Mouse (Mus musculus) midbrain, postnatal 0 days (tissue): ENCODE results near the gene Ms4a5. TPM values are rescaled to one million over a fixed set of nuclear protein-coding genes. Genes with fewer than 3 reads are reported as not detected.

Source experiments
- ATAC-seq: fragments of 200-750 bp; cut with Nextera tagmentation; 2 replicates; pipeline ENCODE4 v1.8.0; 2017; ENCODE audit warnings: moderate number of reproducible peaks, mild to moderate bottlenecking, moderate TSS enrichment, moderate library complexity; ENCODE audit not compliant: low FRiP score
- DNase-seq: peaks from one replicate; pipeline ENCODE4 v3.0.0-alpha.2; 2015; ENCODE audit warnings: low spot score
- H3K27ac ChIP-seq: fragments of 300-500 bp; sonication (generic); 2 replicates; pipeline ENCODE4 v1.5.1; 2014; ENCODE audit warnings: low read depth, mild to moderate bottlenecking, low read length, mixed read lengths
- H3K27me3 ChIP-seq: fragments of 300-500 bp; sonication (generic); 2 replicates; pipeline ENCODE4 v1.6.1; 2014; ENCODE audit warnings: low read length, control low read depth, mixed read lengths; ENCODE audit not compliant: insufficient read depth
- H3K36me3 ChIP-seq: fragments of 300-500 bp; sonication (generic); 2 replicates; pipeline ENCODE4 v1.6.1; 2014; ENCODE audit warnings: low read length, control low read depth, mixed read lengths; ENCODE audit not compliant: insufficient read depth
- H3K4me1 ChIP-seq: fragments of 300-500 bp; sonication (generic); 2 replicates; pipeline ENCODE4 v1.6.1; 2014; ENCODE audit warnings: mild to moderate bottlenecking, control low read depth, antibody characterized with exemption, low read length, mixed read lengths; ENCODE audit not compliant: insufficient read depth
- H3K4me2 ChIP-seq: fragments of 300-500 bp; sonication (generic); 2 replicates; pipeline ENCODE4 v1.6.1; 2014; ENCODE audit warnings: low read depth, mild to moderate bottlenecking, low read length, mixed read lengths; ENCODE audit not compliant: poor library complexity, severe bottlenecking
- H3K4me3 ChIP-seq: fragments of 300-500 bp; sonication (generic); 2 replicates; pipeline ENCODE4 v1.5.1; 2014; ENCODE audit warnings: low read depth, mild to moderate bottlenecking, low read length, moderate library complexity
- H3K9ac ChIP-seq: fragments of 300-500 bp; sonication (generic); replicated peaks from 2 replicates; pipeline ENCODE4 v1.6.1; 2014; ENCODE audit warnings: mild to moderate bottlenecking, low read length, moderate library complexity, mixed read lengths; ENCODE audit not compliant: poor library complexity, severe bottlenecking
- H3K9me3 ChIP-seq: fragments of 300-500 bp; sonication (generic); 2 replicates; pipeline ENCODE4 v1.6.1; 2016; ENCODE audit warnings: low read length, control low read depth
- CTCF ChIP-seq: IDR thresholded peaks from 2 replicates; pipeline ENCODE4 v1.5.1; 2016; ENCODE audit warnings: antibody characterized with exemption, mild to moderate bottlenecking
- whole genome bisulfite sequencing: fragments of 180-500 bp; shearing (Covaris S2); extraction: QIAGEN DNeasy Blood & Tissue Kit; methylation state at CpG from one replicate; pipeline ENCODE4 v1.1.7; 2014; 5-methylcytosine and 5-hydroxymethylcytosine counted together
- polyA plus RNA-seq: library from polyadenylated mRNA; unstranded; fragments of >200 nt; fragmentation: Nextera tagmentation; extraction: Ambion mirVana; gene quantifications from 2 replicates; pipeline ENCODE4 v1.2.1, GENCODE M21; 2015
- total RNA-seq: library from RNA; depleted of rRNA; stranded (reverse); fragments of >200 nt; gene quantifications from 2 replicates; pipeline ENCODE4 v1.2.3, GENCODE M21; 2014; rRNA removed

The Ms4a5 gene
- total and polyA plus RNA-seq, 2 experiments from 2014 or later = not detected

- Histone ChIP-seq H3K9ac (no peak overlapping the region), H3K36me3 (no peaks in the 10 kb centered on the region), H3K4me3 (no peak overlapping the region), H3K9me3 (no peaks in the 10 kb centered on the region), H3K27me3 (no peaks in the 10 kb centered on the region), H3K4me2 (no peak overlapping the region), H3K27ac (no peak overlapping the region), H3K4me1 (no peaks in the 10 kb centered on the region)
- DNase-seq = peak; percentile 50
- WGBS = 47% methylated on average over 5 of the region's 5 CpGs
- no peak for TF ChIP-seq CTCF
- no peak for ATAC-seq
These were observed 41.1 kb downstream of the Ms4a5 start for GRCm38 (mm10) chr19:11242560-11242959.

DNA sequence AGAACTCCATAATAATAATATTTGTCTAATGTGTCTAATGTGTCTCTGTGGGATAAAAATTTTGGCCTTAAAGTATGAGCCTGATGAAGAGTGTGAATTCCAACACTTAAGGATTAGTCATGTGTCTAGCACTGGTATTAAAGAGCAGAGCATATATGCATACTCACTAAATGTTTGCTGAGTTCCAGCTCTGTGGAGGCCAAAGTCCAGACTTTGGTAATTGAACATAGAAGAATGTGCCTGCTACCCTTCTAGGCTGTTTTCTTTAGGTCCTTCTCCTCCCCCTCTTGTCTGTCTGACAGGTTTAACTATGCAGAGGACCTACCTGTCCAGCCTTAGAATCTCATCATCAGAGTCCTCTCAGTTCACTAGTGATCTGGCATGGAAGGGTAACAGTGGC lies 47.9 kb downstream of the Ms4a5 start:
- H3K27ac ChIP-seq = no peak overlapping the region
- ATAC-seq (no peak), DNase-seq (no peak)
- no peak for TF ChIP-seq CTCF
- H3K9me3 ChIP-seq = no peaks in the 10 kb centered on the region
- no peak overlapping the region for H3K4me3 ChIP-seq
- H3K27me3 ChIP-seq = no peaks in the 10 kb centered on the region
- H3K4me1 ChIP-seq = no peaks in the 10 kb centered on the region
- no peaks in the 10 kb centered on the region for H3K36me3 ChIP-seq
- H3K9ac ChIP-seq = no peak overlapping the region
- no peak overlapping the region for H3K4me2 ChIP-seq

GRCm38 (mm10) chr19:11234921-11235735 lies 48.5 kb downstream of the Ms4a5 start:
- 69% methylated on average over 5 of the region's 5 CpGs for WGBS
- no peak for TF ChIP-seq CTCF
- Histone ChIP-seq H3K36me3 (no peaks in the 10 kb centered on the region), H3K9me3 (no peaks in the 10 kb centered on the region), H3K4me1 (no peaks in the 10 kb centered on the region), H3K27ac (no peak overlapping the region), H3K4me2 (no peak overlapping the region), H3K4me3 (no peak overlapping the region), H3K27me3 (no peaks in the 10 kb centered on the region), H3K9ac (no peak overlapping the region)
- DNase-seq = no peak
- ATAC-seq = no peak

GRCm38 (mm10) chr19:11234244-11234643 lies 49.4 kb downstream of the Ms4a5 start:
- no peak for ATAC-seq
- Histone ChIP-seq H3K4me3 (no peak overlapping the region), H3K27ac (no peak overlapping the region), H3K9ac (no peak overlapping the region), H3K4me1 (no peaks in the 10 kb centered on the region), H3K27me3 (no peaks in the 10 kb centered on the region), H3K4me2 (no peak overlapping the region), H3K36me3 (no peaks in the 10 kb centered on the region), H3K9me3 (no peaks in the 10 kb centered on the region)
- DNase-seq = no peak
- no peak for TF ChIP-seq CTCF
- WGBS = 79% methylated on average over 5 of the region's 5 CpGs

DNA sequence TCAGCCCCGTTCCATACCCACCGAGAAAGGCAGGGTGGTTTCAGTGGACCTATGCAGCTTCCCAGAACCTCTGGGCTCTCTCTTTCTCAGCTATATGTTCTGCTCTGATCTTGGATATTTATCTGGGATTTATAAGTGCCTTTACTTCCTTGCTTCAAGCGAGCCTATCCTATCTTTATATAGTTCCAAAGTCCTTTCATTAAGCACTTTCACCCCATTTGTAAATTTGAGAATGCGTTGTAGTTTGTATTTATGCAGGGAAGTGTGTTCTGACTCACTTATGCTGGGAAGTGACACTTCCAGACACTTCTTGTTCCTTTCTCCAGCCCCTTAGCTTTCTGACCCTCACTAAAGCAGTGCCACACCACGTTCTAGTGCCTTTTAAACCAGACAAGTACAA lies 51.3 kb downstream of the Ms4a5 start, which contains the start of gene Ms4a12:
Ms4a12 (minus strand) TSS at position 101 of the 400 bp plus-strand sequence.
- no peaks in the 10 kb centered on the region for H3K4me1 ChIP-seq
- WGBS = 76% methylated on average over 5 of the region's 5 CpGs
- no peaks in the 10 kb centered on the region for H3K9me3 ChIP-seq
- no peak for TF ChIP-seq CTCF
- H3K4me3 ChIP-seq = no peak within 1 kb of the TSS
- H3K36me3 ChIP-seq = no peaks in the 10 kb centered on the region
- DNase-seq (no peak), ATAC-seq (no peak)
- no peak within 1 kb of the TSS for H3K9ac ChIP-seq
- no peak within 1 kb of the TSS for H3K4me2 ChIP-seq
- no peak within 1 kb of the TSS for H3K27ac ChIP-seq
- H3K27me3 ChIP-seq = no peaks in the 10 kb centered on the region

Other genes starting within 250 kb of the Ms4a5 start
- not detected in 2 replicates for gene Ms4a8a, start 202.8 kb downstream of the Ms4a5 start, total RNA-seq
- not detected in 2 replicates for gene Ms4a8a, start 202.8 kb downstream of the Ms4a5 start, polyA plus RNA-seq
- not detected in 2 replicates for gene 1700017D01Rik, start 153.0 kb downstream of the Ms4a5 start, total RNA-seq
- not detected in 2 replicates for gene 1700017D01Rik, start 153.0 kb downstream of the Ms4a5 start, polyA plus RNA-seq
- gene 1700025F22Rik, start 118.6 kb downstream of the Ms4a5 start, total RNA-seq = not detected in 2 replicates
- gene 1700025F22Rik, start 118.6 kb downstream of the Ms4a5 start, polyA plus RNA-seq = not detected in 2 replicates
- gene Ms4a13, start 87.1 kb downstream of the Ms4a5 start, total RNA-seq = not detected in 2 replicates
- gene Ms4a13, start 87.1 kb downstream of the Ms4a5 start, polyA plus RNA-seq = not detected in 2 replicates
- gene Ms4a12, start 51.4 kb downstream of the Ms4a5 start, total RNA-seq = not detected in 2 replicates
- not detected in 2 replicates for gene Ms4a12, start 51.4 kb downstream of the Ms4a5 start, polyA plus RNA-seq
- not detected in 2 replicates for gene Ms4a1, start 17.6 kb downstream of the Ms4a5 start, total RNA-seq
- 0.07 TPM in 1 of 2 replicates, not detected in the other for gene Ms4a1, start 17.6 kb downstream of the Ms4a5 start, polyA plus RNA-seq
- gene Ms4a14, start 30.6 kb upstream of the Ms4a5 start, total RNA-seq = 0.11 TPM in 1 of 2 replicates, not detected in the other
- 0.06 TPM in 1 of 2 replicates, not detected in the other for gene Ms4a14, start 30.6 kb upstream of the Ms4a5 start, polyA plus RNA-seq
- 0.16 and 2.1 TPM in 2 replicates for gene Ms4a7, start 52.3 kb upstream of the Ms4a5 start, total RNA-seq
- gene Ms4a7, start 52.3 kb upstream of the Ms4a5 start, polyA plus RNA-seq = 1.9 and 2.5 TPM in 2 replicates
- gene Ms4a4a, start 91.7 kb upstream of the Ms4a5 start, total RNA-seq = 0.22 and 1.3 TPM in 2 replicates
- 1.3 and 1.9 TPM in 2 replicates for gene Ms4a4a, start 91.7 kb upstream of the Ms4a5 start, polyA plus RNA-seq
- gene Ms4a4c, start 120.9 kb upstream of the Ms4a5 start, total RNA-seq = 0.47 TPM in 1 of 2 replicates, not detected in the other
- gene Ms4a4c, start 120.9 kb upstream of the Ms4a5 start, polyA plus RNA-seq = 0.20 TPM in 1 of 2 replicates, not detected in the other
- gene Ms4a4b, start 159.7 kb upstream of the Ms4a5 start, total RNA-seq = not detected in 2 replicates
- not detected in 2 replicates for gene Ms4a4b, start 159.7 kb upstream of the Ms4a5 start, polyA plus RNA-seq
- 2.0 and 4.0 TPM in 2 replicates for gene Ms4a6c, start 185.5 kb upstream of the Ms4a5 start, total RNA-seq
- gene Ms4a6c, start 185.5 kb upstream of the Ms4a5 start, polyA plus RNA-seq = 2.1 and 2.3 TPM in 2 replicates
- gene Gm8369, start 202.1 kb upstream of the Ms4a5 start, total RNA-seq = not detected in 2 replicates
- not detected in 2 replicates for gene Gm8369, start 202.1 kb upstream of the Ms4a5 start, polyA plus RNA-seq
- gene Ms4a6b, start 232.6 kb upstream of the Ms4a5 start, total RNA-seq = 2.7 and 3.0 TPM in 2 replicates
- gene Ms4a6b, start 232.6 kb upstream of the Ms4a5 start, polyA plus RNA-seq = 2.0 TPM in 2 replicates